Mouse (Mus musculus): ENCODE results near the gene Ccdc47. TPM values are rescaled to one million over a fixed set of nuclear protein-coding genes. Genes with fewer than 3 reads are reported as not detected.
A peak's percentile ranks its signal among the peaks of the same experiment; 100 is the strongest.

Gene Ccdc47
- polyA plus RNA-seq, 1 experiment = 16.6 TPM

- Histone ChIP-seq H3K79me2 (ENCODE audit: control insufficient read depth, insufficient read depth) (peaks cover 93% of the 10 kb centered on the region), H3K36me3 (ENCODE audit: control insufficient read depth, insufficient read depth) (peaks cover 68% of the 10 kb centered on the region), H3K79me3 (ENCODE audit: low read depth) (peaks cover 67% of the 10 kb centered on the region), H3ac (ENCODE audit: control insufficient read depth, insufficient read length, low read depth) (peak overlapping the region; percentile 34), H3K4me3 (ENCODE audit: insufficient read depth, poor library complexity, severe bottlenecking) (peak overlapping the region; percentile 78), H3K27me3 (ENCODE audit: control insufficient read depth, insufficient read depth, insufficient read length) (no peaks in the 10 kb centered on the region)
- no peak for TF ChIP-seq USF1 (IDR thresholded peaks at IDR 0.05; ENCODE audit: low read depth)
- no peak for TF ChIP-seq FOSL1 (IDR thresholded peaks at IDR 0.05; ENCODE audit: insufficient read depth, low read length, poor library complexity, severe bottlenecking)
- TF ChIP-seq MYOD1 (IDR thresholded peaks at IDR 0.05; ENCODE audit: control insufficient read depth, insufficient read length, low read depth) = no peak
- no peak for TF ChIP-seq CEBPB (IDR thresholded peaks at IDR 0.05; ENCODE audit: low read depth)
- TF ChIP-seq CTCF (IDR thresholded peaks at IDR 0.05; ENCODE audit: control insufficient read depth, insufficient read depth, insufficient read length) = no peak
- no peak for TF ChIP-seq MYOG (IDR thresholded peaks at IDR 0.05; ENCODE audit: control insufficient read depth, extremely low read depth, insufficient read length)
- TF ChIP-seq MAX (IDR thresholded peaks at IDR 0.05) = no peak
Observed at GRCm38 (mm10) chr11:106256775-106257174, 40.6 kb upstream of the Ccdc47 start.

- TF ChIP-seq USF1 (IDR thresholded peaks at IDR 0.05; ENCODE audit: low read depth) (peak; percentile 5), MYOD1 (IDR thresholded peaks at IDR 0.05; ENCODE audit: control insufficient read depth, insufficient read length, low read depth) (no peak), CEBPB (IDR thresholded peaks at IDR 0.05; ENCODE audit: low read depth) (no peak), CTCF (IDR thresholded peaks at IDR 0.05; ENCODE audit: control insufficient read depth, insufficient read depth, insufficient read length) (peak; percentile 16), MYOG (IDR thresholded peaks at IDR 0.05; ENCODE audit: control insufficient read depth, extremely low read depth, insufficient read length) (no peak), MAX (IDR thresholded peaks at IDR 0.05) (peak; percentile 96), FOSL1 (IDR thresholded peaks at IDR 0.05; ENCODE audit: insufficient read depth, low read length, poor library complexity, severe bottlenecking) (no peak)
- Histone ChIP-seq H3ac (ENCODE audit: control insufficient read depth, insufficient read length, low read depth) (peak within 1 kb of the TSS; percentile 98), H3K4me3 (ENCODE audit: insufficient read depth, poor library complexity, severe bottlenecking) (peak within 1 kb of the TSS; percentile 78), H3K79me2 (ENCODE audit: control insufficient read depth, insufficient read depth) (peaks cover 86% of the 10 kb centered on the region), H3K36me3 (ENCODE audit: control insufficient read depth, insufficient read depth) (peaks cover 68% of the 10 kb centered on the region), H3K27me3 (ENCODE audit: control insufficient read depth, insufficient read depth, insufficient read length) (no peaks in the 10 kb centered on the region), H3K79me3 (ENCODE audit: low read depth) (peaks cover 61% of the 10 kb centered on the region)
Observed at GRCm38 (mm10) chr11:106255685-106256451, 39.7 kb upstream of the Ccdc47 start, which contains the start of the genes Ftsj3 and Psmc5. TSS of gene Ftsj3 (minus strand) at chr11:106256079. TSS of gene Psmc5 (plus strand) at chr11:106256154.

GRCm38 (mm10) chr11:106255174-106255573, 39.0 kb upstream of the Ccdc47 start:
- Histone ChIP-seq H3K79me3 (ENCODE audit: low read depth) (peaks cover 57% of the 10 kb centered on the region), H3K36me3 (ENCODE audit: control insufficient read depth, insufficient read depth) (peaks cover 71% of the 10 kb centered on the region), H3K79me2 (ENCODE audit: control insufficient read depth, insufficient read depth) (peaks cover 86% of the 10 kb centered on the region), H3K27me3 (ENCODE audit: control insufficient read depth, insufficient read depth, insufficient read length) (no peaks in the 10 kb centered on the region), H3ac (ENCODE audit: control insufficient read depth, insufficient read length, low read depth) (peak overlapping the region; percentile 60), H3K4me3 (ENCODE audit: insufficient read depth, poor library complexity, severe bottlenecking) (peak overlapping the region; percentile 78)
- no peak for TF ChIP-seq MYOG (IDR thresholded peaks at IDR 0.05; ENCODE audit: control insufficient read depth, extremely low read depth, insufficient read length)
- TF ChIP-seq MAX (IDR thresholded peaks at IDR 0.05) = no peak
- no peak for TF ChIP-seq CEBPB (IDR thresholded peaks at IDR 0.05; ENCODE audit: low read depth)
- TF ChIP-seq CTCF (IDR thresholded peaks at IDR 0.05; ENCODE audit: control insufficient read depth, insufficient read depth, insufficient read length) = no peak
- no peak for TF ChIP-seq MYOD1 (IDR thresholded peaks at IDR 0.05; ENCODE audit: control insufficient read depth, insufficient read length, low read depth)
- TF ChIP-seq USF1 (IDR thresholded peaks at IDR 0.05; ENCODE audit: low read depth) = no peak
- no peak for TF ChIP-seq FOSL1 (IDR thresholded peaks at IDR 0.05; ENCODE audit: insufficient read depth, low read length, poor library complexity, severe bottlenecking)

- Histone ChIP-seq H3K27me3 (ENCODE audit: control insufficient read depth, insufficient read depth, insufficient read length) (no peaks in the 10 kb centered on the region), H3K4me3 (ENCODE audit: insufficient read depth, poor library complexity, severe bottlenecking) (peak overlapping the region; percentile 78), H3K79me2 (ENCODE audit: control insufficient read depth, insufficient read depth) (peaks cover 86% of the 10 kb centered on the region), H3K79me3 (ENCODE audit: low read depth) (peaks cover 57% of the 10 kb centered on the region), H3K36me3 (ENCODE audit: control insufficient read depth, insufficient read depth) (peaks cover 75% of the 10 kb centered on the region), H3ac (ENCODE audit: control insufficient read depth, insufficient read length, low read depth) (peak overlapping the region; percentile 60)
- TF ChIP-seq MYOD1 (IDR thresholded peaks at IDR 0.05; ENCODE audit: control insufficient read depth, insufficient read length, low read depth) = no peak
- no peak for TF ChIP-seq MAX (IDR thresholded peaks at IDR 0.05)
- TF ChIP-seq USF1 (IDR thresholded peaks at IDR 0.05; ENCODE audit: low read depth) = no peak
- TF ChIP-seq FOSL1 (IDR thresholded peaks at IDR 0.05; ENCODE audit: insufficient read depth, low read length, poor library complexity, severe bottlenecking) = no peak
- TF ChIP-seq MYOG (IDR thresholded peaks at IDR 0.05; ENCODE audit: control insufficient read depth, extremely low read depth, insufficient read length) = no peak
Observed at GRCm38 (mm10) chr11:106254767-106255166, 38.6 kb upstream of the Ccdc47 start.

GRCm38 (mm10) chr11:106249326-106249725, 33.2 kb upstream of the Ccdc47 start:
- TF ChIP-seq CTCF (IDR thresholded peaks at IDR 0.05; ENCODE audit: control insufficient read depth, insufficient read depth, insufficient read length) (no peak), USF1 (IDR thresholded peaks at IDR 0.05; ENCODE audit: low read depth) (no peak), FOSL1 (IDR thresholded peaks at IDR 0.05; ENCODE audit: insufficient read depth, low read length, poor library complexity, severe bottlenecking) (no peak), MYOD1 (IDR thresholded peaks at IDR 0.05; ENCODE audit: control insufficient read depth, insufficient read length, low read depth) (no peak), MAX (IDR thresholded peaks at IDR 0.05) (no peak), CEBPB (IDR thresholded peaks at IDR 0.05; ENCODE audit: low read depth) (no peak), MYOG (IDR thresholded peaks at IDR 0.05; ENCODE audit: control insufficient read depth, extremely low read depth, insufficient read length) (no peak)
- Histone ChIP-seq H3K4me3 (ENCODE audit: insufficient read depth, poor library complexity, severe bottlenecking) (no peak overlapping the region), H3K36me3 (ENCODE audit: control insufficient read depth, insufficient read depth) (peaks cover 100% of the 10 kb centered on the region), H3K79me3 (ENCODE audit: low read depth) (peaks cover 9% of the 10 kb centered on the region), H3K27me3 (ENCODE audit: control insufficient read depth, insufficient read depth, insufficient read length) (no peaks in the 10 kb centered on the region), H3K79me2 (ENCODE audit: control insufficient read depth, insufficient read depth) (peaks cover 41% of the 10 kb centered on the region), H3ac (ENCODE audit: control insufficient read depth, insufficient read length, low read depth) (no peak overlapping the region)
